ENCODE assay signal across 20 mouse cellular contexts in genomic region chr9:47386646-47387045, GRCm38 (mm10).
"Had no signal": no experiment of that assay in that cellular context is flagged by ENCODE, and none has a peak within 500 bp of the region (broad histone marks: within the 10 kb centered on the region; RNA-seq: fewer than 3 reads in every experiment).

No protein-coding gene starts in this region.

- H3K4me3 ChIP-seq: layer of hippocampus, adult 2 months; limb, embryonic 10.5 days; limb, embryonic 13.5 days; liver, embryonic 12.5 days; liver, embryonic 15.5 days; lung, embryonic 15.5 days; megakaryocyte, embryonic 14.5 days; midbrain, embryonic 10.5 days; midbrain, embryonic 13.5 days; myocyte; neural tube, embryonic 13.5 days had no signal

- H3K27ac ChIP-seq: kidney, postnatal 0 days; limb, embryonic 10.5 days; limb, embryonic 13.5 days; liver, embryonic 12.5 days; liver, embryonic 15.5 days; lung, embryonic 15.5 days; midbrain, embryonic 13.5 days; neural tube, embryonic 13.5 days had no signal

- ATAC-seq: liver, embryonic 12.5 days; midbrain, embryonic 13.5 days; midbrain, embryonic 16.5 days had no signal

- H3K4me2 ChIP-seq: limb, embryonic 13.5 days; liver, embryonic 12.5 days; liver, embryonic 15.5 days; lung, embryonic 15.5 days; midbrain, embryonic 13.5 days; neural tube, embryonic 13.5 days had no signal

- H3K4me1 ChIP-seq: liver, embryonic 12.5 days; liver, embryonic 15.5 days; megakaryocyte, embryonic 14.5 days had no signal

- H3K9me3 ChIP-seq: limb, embryonic 10.5 days; limb, embryonic 13.5 days; liver, embryonic 12.5 days; liver, embryonic 15.5 days; lung, embryonic 15.5 days; midbrain, embryonic 10.5 days; midbrain, embryonic 13.5 days; neural tube, embryonic 13.5 days had no signal

- H3K9ac ChIP-seq: limb, embryonic 13.5 days; liver, embryonic 12.5 days; liver, embryonic 15.5 days; lung, embryonic 15.5 days; midbrain, embryonic 13.5 days; neural tube, embryonic 13.5 days had no signal

- DNase-seq: kidney, postnatal 25 days; layer of hippocampus, postnatal 36 days; liver; lung, adult 18-20 months; lung, postnatal 36 days; thymus, adult 18-20 months; thymus, postnatal 36 days had no signal

- H3K36me3 ChIP-seq: limb, embryonic 10.5 days; limb, embryonic 13.5 days; liver, embryonic 12.5 days; liver, embryonic 15.5 days; lung, embryonic 15.5 days; midbrain, embryonic 10.5 days; midbrain, embryonic 13.5 days; neural tube, embryonic 13.5 days had no signal

- H3K27me3 ChIP-seq: liver, embryonic 15.5 days; megakaryocyte, embryonic 14.5 days; midbrain, embryonic 13.5 days had no signal
